Mouse (Mus musculus): ENCODE data around the gene Lrrc32.

The Lrrc32 gene

GRCm38 (mm10) chr7:98548839-98549238 lies 59.8 kb downstream of the Lrrc32 start:
- DNase-seq (ENCODE audit: low spot score) = no peak

GRCm38 (mm10) chr7:98550596-98550995 lies 61.5 kb downstream of the Lrrc32 start:
- no peak for DNase-seq (ENCODE audit: low spot score)

- DNase-seq (ENCODE audit: low spot score) = no peak
Observed at GRCm38 (mm10) chr7:98551041-98551440, 62.0 kb downstream of the Lrrc32 start.
